Mouse (Mus musculus) megakaryocyte, embryonic 14.5 days (primary cell): ENCODE data around the gene Vps52.

Experiments used
- FLI1 ChIP-seq: IDR thresholded peaks from 2 replicates; pipeline ENCODE4 v1.6.1; 2012; ENCODE audit warnings: low read length, inconsistent platforms, mixed read lengths
- GATA1 ChIP-seq: IDR thresholded peaks from 3 replicates; pipeline ENCODE4 v1.6.1; 2012; ENCODE audit warnings: mixed read lengths, low read length, inconsistent platforms, borderline replicate concordance

GRCm38 (mm10) chr17:33957493-33957892 lies 1.9 kb downstream of the Vps52 start:
- TF ChIP-seq GATA1 (no peak), FLI1 (no peak)
